8 mouse cellular contexts compared by ENCODE assay signal in the genomic region with DNA sequence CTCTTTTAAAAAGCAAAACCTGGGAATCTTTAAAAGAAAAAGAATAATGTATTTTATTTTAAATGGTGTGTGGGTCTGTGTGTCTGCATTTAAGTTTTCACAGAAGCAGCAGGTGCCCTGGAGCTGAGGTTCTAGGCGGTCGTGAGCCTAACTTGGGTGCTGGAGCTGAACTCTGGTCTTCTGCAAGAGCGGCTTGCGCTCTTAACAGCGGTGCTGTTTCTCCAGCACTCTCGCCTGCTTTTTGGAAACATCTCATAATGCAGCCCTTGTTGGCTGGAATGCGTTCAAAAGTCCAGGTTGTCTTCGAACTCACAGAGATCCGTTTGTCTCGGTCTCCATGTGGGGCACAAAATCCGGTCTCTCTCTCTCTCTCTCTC. TPM values are rescaled to one million over a fixed set of nuclear protein-coding genes. Genes with fewer than 3 reads are reported as not detected.
DNase-seq lines count a peak whose midpoint lies in the region; ATAC-seq and TF ChIP-seq lines count a peak whose summit lies in the region.

No protein-coding gene starts in this region.

- H3K27me3 ChIP-seq in liver, embryonic 14.5 days (ENCODE audit: control insufficient read depth, insufficient read depth, low read length) = no peaks in the 10 kb centered on the region

- H3K4me3 ChIP-seq in liver, embryonic 14.5 days (ENCODE audit: insufficient read depth in 1 of 2, low read depth in 2 of 2, low read length in 2 of 2) = peak overlapping the region; percentile 44 to 92

- no peak for TF ChIP-seq CTCF in liver, embryonic 14.5 days (IDR thresholded peaks at IDR 0.05; ENCODE audit: low read depth)

- H3K27ac ChIP-seq in liver, embryonic 14.5 days = peak overlapping the region; percentile 72

- 11% methylated on average over 11 of the region's 11 CpGs for WGBS in liver, embryonic 14.5 days (ENCODE audit: insufficient replicate concordance)

- ATAC-seq in liver, embryonic 14.5 days (ENCODE audit: insufficient read depth) = peak; percentile 21; the same call in 1 of the 2 replicates

- peaks cover 14 to 24% of the 10 kb centered on the region in 2 experiments for H3K4me1 ChIP-seq in liver, embryonic 14.5 days (replicated peaks; ENCODE audit: control insufficient read depth in 2 of 2, insufficient read depth in 2 of 2, low read length in 1 of 2)

- peak overlapping the region; percentile 91 for H3K4me2 ChIP-seq in liver, embryonic 14.5 days (ENCODE audit: low read depth)

- DNase-seq in adrenal gland, postnatal 14 days = peak; percentile 25
- no peak for DNase-seq in adrenal gland, adult 8-10 months
- peak; percentile 34 to 49 for DNase-seq in right cerebral cortex, postnatal 10 days (ENCODE audit: low spot score in 2 of 2)
- no peak for DNase-seq in right cerebral cortex, postnatal 25 days
- peak; percentile 35 for DNase-seq in heart, postnatal 4 days
- DNase-seq in liver, embryonic 14.5 days (ENCODE audit: low read depth in 3 of 3, low spot score in 3 of 3) = no peak
- DNase-seq in retina, postnatal 1 day = peak; percentile 48
- DNase-seq in layer of hippocampus, adult 18-20 months (ENCODE audit: low spot score in 2 of 2) = no peak

- no peak for TF ChIP-seq EP300 in liver, embryonic 14.5 days (IDR thresholded peaks at IDR 0.05; ENCODE audit: low read depth)

- peaks cover 29% of the 10 kb centered on the region for H3K36me3 ChIP-seq in liver, embryonic 14.5 days (replicated peaks; ENCODE audit: control insufficient read depth, insufficient read depth, low read depth)

- H3K9me3 ChIP-seq in liver, embryonic 14.5 days (ENCODE audit: control insufficient read depth, low read length) = no peaks in the 10 kb centered on the region

- H3K9ac ChIP-seq in liver, embryonic 14.5 days (replicated peaks) = peak overlapping the region; percentile 77

RNA-seq across cellular contexts. Expression of a gene that starts 0.5 kb away (rescaled TPM):
- total RNA-seq in adrenal gland, postnatal 14 days (2021) = 30.7 and 31.1 TPM in 2 replicates
- 10 to 100 TPM; 13.4 to 26.6 (median 19.3) TPM for total RNA-seq in adrenal gland, adult 8-10 months (2022)
- total RNA-seq in heart, postnatal 4 days (2021) = 10 to 100 TPM; 59.2 to 63.1 TPM
- 38.8 and 40.7 TPM in 2 replicates for polyA plus RNA-seq in liver, embryonic 14.5 days (2012; rRNA removed)
- polyA plus RNA-seq in liver, embryonic 14.5 days (2014; fragmentation: Nextera tagmentation; extraction: Ambion mirVana) = 51.8 and 56.6 TPM in 2 replicates
- 1 to 10 TPM; 1.4 to 2.6 TPM for total RNA-seq in layer of hippocampus, adult 18-20 months (2021)

RNA-seq across cellular contexts. Expression of a gene that starts 1.3 kb away (rescaled TPM):
- 1.5 and 2.3 TPM in 2 replicates for total RNA-seq in adrenal gland, postnatal 14 days (2021)
- 1 to 10 TPM; 1.1 to 1.7 (median 1.3) TPM for total RNA-seq in adrenal gland, adult 8-10 months (2022)
- total RNA-seq in heart, postnatal 4 days (2021) = 1 to 10 TPM; 1.3 to 1.8 TPM
- polyA plus RNA-seq in liver, embryonic 14.5 days (2012; rRNA removed) = 0.27 and 0.31 TPM in 2 replicates
- 0.20 and 0.50 TPM in 2 replicates for polyA plus RNA-seq in liver, embryonic 14.5 days (2014; fragmentation: Nextera tagmentation; extraction: Ambion mirVana)
- total RNA-seq in layer of hippocampus, adult 18-20 months (2021) = under 1 TPM; 0.20 to 0.25 TPM

RNA-seq across cellular contexts. Expression of a gene that starts 9.2 kb away (rescaled TPM):
- total RNA-seq in adrenal gland, postnatal 14 days (2021) = 91.4 and 96.4 TPM in 2 replicates
- total RNA-seq in adrenal gland, adult 8-10 months (2022) = 100 to 1,000 TPM; 126 to 149 (median 145) TPM
- total RNA-seq in heart, postnatal 4 days (2021) = 10 to 100 TPM; 65.1 to 66.3 TPM
- polyA plus RNA-seq in liver, embryonic 14.5 days (2012; rRNA removed) = 17.8 and 19.3 TPM in 2 replicates
- 24.5 and 26.2 TPM in 2 replicates for polyA plus RNA-seq in liver, embryonic 14.5 days (2014; fragmentation: Nextera tagmentation; extraction: Ambion mirVana)
- total RNA-seq in layer of hippocampus, adult 18-20 months (2021) = 100 to 1,000 TPM; 133 to 138 TPM

RNA-seq across cellular contexts. Expression of a gene that starts 31.4 kb away (rescaled TPM):
- 22.1 and 30.0 TPM in 2 replicates for total RNA-seq in adrenal gland, postnatal 14 days (2021)
- 10 to 100 TPM; 28.7 to 35.1 (median 31.4) TPM for total RNA-seq in adrenal gland, adult 8-10 months (2022)
- 10 to 100 TPM; 11.6 to 12.1 TPM for total RNA-seq in heart, postnatal 4 days (2021)
- 8.1 and 8.6 TPM in 2 replicates for polyA plus RNA-seq in liver, embryonic 14.5 days (2012; rRNA removed)
- polyA plus RNA-seq in liver, embryonic 14.5 days (2014; fragmentation: Nextera tagmentation; extraction: Ambion mirVana) = 7.6 and 9.9 TPM in 2 replicates
- 10 to 100 TPM; 12.8 to 13.9 TPM for total RNA-seq in layer of hippocampus, adult 18-20 months (2021)

RNA-seq across cellular contexts. Expression of a gene that starts 39.4 kb away (rescaled TPM):
- 14.3 and 36.2 TPM in 2 replicates for total RNA-seq in adrenal gland, postnatal 14 days (2021)
- 10 to 100 TPM; 16.5 to 41.1 (median 28.6) TPM for total RNA-seq in adrenal gland, adult 8-10 months (2022)
- total RNA-seq in heart, postnatal 4 days (2021) = 1 to 10 TPM; 5.3 to 6.5 TPM
- 1.4 and 1.6 TPM in 2 replicates for polyA plus RNA-seq in liver, embryonic 14.5 days (2012; rRNA removed)
- 2.0 and 2.1 TPM in 2 replicates for polyA plus RNA-seq in liver, embryonic 14.5 days (2014; fragmentation: Nextera tagmentation; extraction: Ambion mirVana)
- total RNA-seq in layer of hippocampus, adult 18-20 months (2021) = 10 to 100 TPM; 10.9 to 12.8 TPM

Comparison
In these comparisons a context has a peak if more than half of its experiments do, and no peak if none do; other contexts are left out.
1. DNase-seq: peak in adrenal gland, postnatal 14 days (single experiment), right cerebral cortex, postnatal 10 days (2 of 2), heart, postnatal 4 days (single experiment) and retina, postnatal 1 day (single experiment); none in adrenal gland, adult 8-10 months (single experiment), right cerebral cortex, postnatal 25 days (single experiment), liver, embryonic 14.5 days (0 of 3) and layer of hippocampus, adult 18-20 months (0 of 2).